Comparison of ENCODE assay signal across 29 mouse cellular contexts in genomic region chr10:23292495-23292894, GRCm38 (mm10). TPM values are rescaled to one million over a fixed set of nuclear protein-coding genes. Genes with fewer than 3 reads are reported as not detected.
A peak's percentile ranks its signal among the peaks of the same experiment; 100 is the strongest.
DNase-seq lines count a peak whose midpoint lies in the region; ATAC-seq and TF ChIP-seq lines count a peak whose summit lies in the region.
"Had no signal": no experiment of that assay in that cellular context is flagged by ENCODE, and none has a peak within 500 bp of the region (broad histone marks: within the 10 kb centered on the region; RNA-seq: fewer than 3 reads in every experiment).

No protein-coding gene starts in this region.

- 0 out of 2 replicates have a peak, but pooled peaks cover 4% of the 10 kb centered on the region for H3K4me1 ChIP-seq in embryonic facial prominence, embryonic 14.5 days (ENCODE audit: control insufficient read depth, insufficient read depth, low read length)
- no peaks in the 10 kb centered on the region for H3K4me1 ChIP-seq in embryonic facial prominence, embryonic 10.5 days
- no peaks in the 10 kb centered on the region for H3K4me1 ChIP-seq in midbrain, postnatal 0 days (ENCODE audit: insufficient read depth, low read length)
- H3K4me1 ChIP-seq in midbrain, embryonic 16.5 days (ENCODE audit: control insufficient read depth, insufficient read depth, low read length): no peaks in the 10 kb centered on the region
- H3K4me1 ChIP-seq: limb, embryonic 15.5 days; liver, embryonic 13.5 days; midbrain, embryonic 13.5 days; neural tube, embryonic 15.5 days had no signal

- DNase-seq in embryonic facial prominence, embryonic 14.5 days (ENCODE audit: low spot score): peak; percentile 68
- no peak for DNase-seq in embryonic facial prominence, embryonic 10.5 days (ENCODE audit: low spot score)
- DNase-seq in left cerebral cortex, postnatal 36 days (ENCODE audit: low spot score in 2 of 2): peak; percentile 4 to 5
- no peak for DNase-seq in left cerebral cortex, adult 9 months (ENCODE audit: low spot score in 2 of 2)
- peak; percentile 2 for DNase-seq in midbrain, postnatal 0 days (ENCODE audit: low spot score)
- DNase-seq in fibroblast of lung, adult 2 months (ENCODE audit: low read depth): peak; percentile 55
- DNase-seq in cerebellum, postnatal 10 days: no peak
- DNase-seq: adrenal gland, adult 8-10 months; cerebellum, adult 8-10 months; embryo, embryonic 11 days; gastrocnemius, adult 2 months; gastrocnemius, postnatal 36 days; heart, postnatal 10 days; kidney, adult 8-10 months; kidney, postnatal 25 days; liver, embryonic 13.5 days; lung, adult 18-20 months; retina, postnatal 1 day; thymus, postnatal 4 days had no signal

- TF ChIP-seq CTCF in midbrain, postnatal 0 days (IDR thresholded peaks at IDR 0.05): no peak

- no peak overlapping the region for H3K27ac ChIP-seq in embryonic facial prominence, embryonic 14.5 days (replicated peaks; ENCODE audit: low read depth, low read length)
- H3K27ac ChIP-seq in embryonic facial prominence, embryonic 10.5 days (replicated peaks): no peak overlapping the region
- no peak overlapping the region for H3K27ac ChIP-seq in midbrain, postnatal 0 days (ENCODE audit: low read depth, low read length)
- no peak overlapping the region for H3K27ac ChIP-seq in midbrain, embryonic 16.5 days (ENCODE audit: low read length)
- H3K27ac ChIP-seq: embryonic facial prominence, embryonic 13.5 days; gastrocnemius, adult 2 months; heart, embryonic 13.5 days; hindbrain, embryonic 14.5 days; limb, embryonic 15.5 days; liver, embryonic 13.5 days; macrophage; midbrain, embryonic 13.5 days; neural tube, embryonic 15.5 days had no signal

- no peak for ATAC-seq in embryonic facial prominence, embryonic 14.5 days (ENCODE audit: low read depth)
- ATAC-seq in midbrain, postnatal 0 days (ENCODE audit: low FRiP score): no peak
- no peak for ATAC-seq in midbrain, embryonic 16.5 days
- ATAC-seq: forebrain, embryonic 14.5 days; midbrain, embryonic 13.5 days had no signal

- no peak overlapping the region for H3K4me3 ChIP-seq in embryonic facial prominence, embryonic 14.5 days (ENCODE audit: low read depth, low read length)
- H3K4me3 ChIP-seq in embryonic facial prominence, embryonic 10.5 days: no peak overlapping the region
- no peak overlapping the region for H3K4me3 ChIP-seq in midbrain, postnatal 0 days (ENCODE audit: low read depth, low read length)
- H3K4me3 ChIP-seq in midbrain, embryonic 16.5 days (ENCODE audit: low read depth, low read length): no peak overlapping the region
- H3K4me3 ChIP-seq: embryonic facial prominence, embryonic 13.5 days; gastrocnemius, adult 2 months; heart, embryonic 13.5 days; limb, embryonic 15.5 days; liver, embryonic 13.5 days; midbrain, embryonic 13.5 days; neural tube, embryonic 15.5 days had no signal

- H3K9me3 ChIP-seq in embryonic facial prominence, embryonic 14.5 days (ENCODE audit: control insufficient read depth, low read length): no peaks in the 10 kb centered on the region
- no peaks in the 10 kb centered on the region for H3K9me3 ChIP-seq in embryonic facial prominence, embryonic 10.5 days
- no peaks in the 10 kb centered on the region for H3K9me3 ChIP-seq in midbrain, postnatal 0 days (ENCODE audit: low read length)
- H3K9me3 ChIP-seq in midbrain, embryonic 16.5 days (replicated peaks; ENCODE audit: control insufficient read depth, low read length, poor library complexity, severe bottlenecking): no peaks in the 10 kb centered on the region
- H3K9me3 ChIP-seq: embryonic facial prominence, embryonic 13.5 days; heart, embryonic 13.5 days; limb, embryonic 15.5 days; liver, embryonic 13.5 days; midbrain, embryonic 13.5 days; neural tube, embryonic 15.5 days had no signal

- H3K9ac ChIP-seq in embryonic facial prominence, embryonic 14.5 days (ENCODE audit: low read depth, low read length): no peak overlapping the region
- no peak overlapping the region for H3K9ac ChIP-seq in midbrain, postnatal 0 days (replicated peaks; ENCODE audit: low read length, poor library complexity, severe bottlenecking)
- no peak overlapping the region for H3K9ac ChIP-seq in midbrain, embryonic 16.5 days (ENCODE audit: low read depth, low read length)
- H3K9ac ChIP-seq: embryonic facial prominence, embryonic 13.5 days; heart, embryonic 13.5 days; hindbrain, embryonic 14.5 days; limb, embryonic 15.5 days; liver, embryonic 13.5 days; midbrain, embryonic 13.5 days; neural tube, embryonic 15.5 days had no signal

- no peaks in the 10 kb centered on the region for H3K27me3 ChIP-seq in embryonic facial prominence, embryonic 14.5 days (replicated peaks; ENCODE audit: control insufficient read depth, insufficient read depth, low read length)
- no peaks in the 10 kb centered on the region for H3K27me3 ChIP-seq in embryonic facial prominence, embryonic 10.5 days (replicated peaks; ENCODE audit: low read depth, poor library complexity, severe bottlenecking)
- H3K27me3 ChIP-seq in midbrain, postnatal 0 days (ENCODE audit: insufficient read depth, low read length): no peaks in the 10 kb centered on the region
- H3K27me3 ChIP-seq in midbrain, embryonic 16.5 days (ENCODE audit: control insufficient read depth, insufficient read depth, low read depth, low read length): no peaks in the 10 kb centered on the region
- H3K27me3 ChIP-seq: CH12.LX; embryonic facial prominence, embryonic 13.5 days; heart, embryonic 13.5 days; limb, embryonic 15.5 days; liver, embryonic 13.5 days; midbrain, embryonic 13.5 days; neural tube, embryonic 15.5 days had no signal

- no peak overlapping the region for H3K4me2 ChIP-seq in embryonic facial prominence, embryonic 14.5 days (ENCODE audit: low read depth, low read length)
- no peak overlapping the region for H3K4me2 ChIP-seq in midbrain, postnatal 0 days (ENCODE audit: low read depth, low read length, poor library complexity, severe bottlenecking)
- no peak overlapping the region for H3K4me2 ChIP-seq in midbrain, embryonic 16.5 days (ENCODE audit: low read length)
- H3K4me2 ChIP-seq: embryonic facial prominence, embryonic 13.5 days; heart, embryonic 13.5 days; hindbrain, embryonic 14.5 days; limb, embryonic 15.5 days; liver, embryonic 13.5 days; midbrain, embryonic 13.5 days; neural tube, embryonic 15.5 days had no signal

- intact Hi-C loops in left cerebral cortex, postnatal 36 days (cut with DNase I): no loop called here

- WGBS in embryonic facial prominence, embryonic 14.5 days: 58% methylated on average over 7 of the region's 7 CpGs
- WGBS in embryonic facial prominence, embryonic 10.5 days: 89% methylated on average over 7 of the region's 7 CpGs
- 78% methylated on average over 7 of the region's 7 CpGs for WGBS in midbrain, postnatal 0 days
- WGBS in midbrain, embryonic 16.5 days: 88% methylated on average over 7 of the region's 7 CpGs

- H3K36me3 ChIP-seq in embryonic facial prominence, embryonic 14.5 days (ENCODE audit: control insufficient read depth, insufficient read depth, low read length): no peaks in the 10 kb centered on the region
- no peaks in the 10 kb centered on the region for H3K36me3 ChIP-seq in embryonic facial prominence, embryonic 10.5 days (replicated peaks)
- H3K36me3 ChIP-seq in midbrain, postnatal 0 days (ENCODE audit: insufficient read depth, low read length): no peaks in the 10 kb centered on the region
- H3K36me3 ChIP-seq in midbrain, embryonic 16.5 days (ENCODE audit: control insufficient read depth, insufficient read depth, low read length): no peaks in the 10 kb centered on the region
- H3K36me3 ChIP-seq: embryonic facial prominence, embryonic 13.5 days; heart, embryonic 13.5 days; limb, embryonic 15.5 days; liver, embryonic 13.5 days; midbrain, embryonic 13.5 days; neural tube, embryonic 15.5 days had no signal

RNA-seq across cellular contexts. Expression of gene Eya4, which starts 58.1 kb away (rescaled TPM):
- 11.0 and 12.0 TPM in 2 replicates for polyA plus RNA-seq in embryonic facial prominence, embryonic 14.5 days (2014; fragmentation: Nextera tagmentation; extraction: Ambion mirVana)
- 6.7 and 7.3 TPM in 2 replicates for polyA plus RNA-seq in embryonic facial prominence, embryonic 10.5 days (2016; fragmentation: Nextera tagmentation; extraction: Ambion mirVana)
- total RNA-seq in left cerebral cortex, postnatal 36 days (2021): 1 to 10 TPM; 3.4 to 5.1 TPM
- 1.0 and 1.2 TPM in 2 replicates for total RNA-seq in midbrain, postnatal 0 days (2014; rRNA removed)
- 0.13 and 0.42 TPM in 2 replicates for polyA plus RNA-seq in midbrain, postnatal 0 days (2015; fragmentation: Nextera tagmentation; extraction: Ambion mirVana)
- 0.39 and 0.50 TPM in 2 replicates for polyA plus RNA-seq in midbrain, embryonic 16.5 days (2015; fragmentation: Nextera tagmentation; extraction: Ambion mirVana)

Comparison
In these comparisons a context has a peak if more than half of its experiments do, and no peak if none do; other contexts are left out.
1. DNase-seq: peak in embryonic facial prominence, embryonic 14.5 days (single experiment), left cerebral cortex, postnatal 36 days (2 of 2), midbrain, postnatal 0 days (single experiment) and fibroblast of lung, adult 2 months (single experiment); none in embryonic facial prominence, embryonic 10.5 days (single experiment), left cerebral cortex, adult 9 months (0 of 2) and cerebellum, postnatal 10 days (0 of 2).